Mouse (Mus musculus): ENCODE data around the gene Zfp710.

- TF ChIP-seq CTCF (IDR thresholded peaks at IDR 0.05; ENCODE audit: control insufficient read depth, insufficient read depth, low read length) (no peak), POLR2A (IDR thresholded peaks at IDR 0.05; ENCODE audit: borderline replicate concordance, control insufficient read depth, low read depth, low read length) (no peak)
Observed at GRCm38 (mm10) chr7:80051835-80052234, 27.2 kb downstream of the Zfp710 start.

Data from bone marrow, adult 2 months (tissue).